Mouse (Mus musculus) G1E (cell line): ENCODE data around the gene Iqcf3.
"Not testable (repeated sequence)": the region's sequence is repeated elsewhere in the genome, so short reads cannot be mapped to it uniquely, and the experiment has no call there.

Experiments
- CTCF ChIP-seq: IDR thresholded peaks from 2 replicates; pipeline ENCODE4 v1.5.1; 2012; ENCODE audit warnings: low read depth, low read length, inconsistent platforms, mixed read lengths
- GATA1 ChIP-seq: IDR thresholded peaks from 2 replicates; pipeline ENCODE4 v1.6.1; 2012; ENCODE audit warnings: borderline replicate concordance, low read length, inconsistent platforms, mixed read lengths
- POLR2AphosphoS5 ChIP-seq: IDR thresholded peaks from 2 replicates; pipeline ENCODE4 v1.6.1; 2012; ENCODE audit warnings: low read depth, low read length, inconsistent platforms; ENCODE audit not compliant: insufficient replicate concordance
- TAL1 ChIP-seq: conservative IDR thresholded peaks from 2 replicates; pipeline ENCODE4 v1.6.1; 2012; ENCODE audit warnings: low read depth, low read length, inconsistent platforms, mixed read lengths

DNA sequence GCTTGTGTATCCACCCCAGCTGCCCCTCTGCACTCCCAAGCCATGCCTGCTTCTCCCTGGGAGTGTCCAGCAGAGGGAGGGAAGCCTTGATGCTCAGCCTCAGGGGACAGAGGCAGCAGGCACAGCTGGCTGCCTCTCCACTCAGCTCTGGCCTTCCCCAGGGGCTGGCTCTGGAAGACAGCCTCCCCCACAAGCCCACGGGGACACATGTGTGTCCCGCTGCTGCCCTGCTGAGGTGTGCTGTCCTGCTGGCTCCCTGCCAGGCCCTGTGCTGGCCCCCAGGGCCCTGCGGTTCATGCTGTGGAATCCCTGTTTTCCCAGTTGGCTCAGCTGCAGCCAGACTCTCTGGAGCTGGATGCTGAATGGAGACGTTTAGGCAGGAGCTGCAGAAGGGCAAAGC is 34.0 kb upstream of the Iqcf3 start:
- TF ChIP-seq CTCF, TAL1, GATA1, POLR2AphosphoS5: not testable (repeated sequence)
